Mouse (Mus musculus) forebrain, embryonic 14.5 days (tissue): ENCODE measurements around the gene Recql5. TPM values are rescaled to one million over a fixed set of nuclear protein-coding genes. Genes with fewer than 3 reads are reported as not detected.

Experiments used
- ATAC-seq: fragments of 200-750 bp; cut with Nextera tagmentation; 2 replicates; pipeline ENCODE4 v1.8.0; 2017; ENCODE audit warnings: mild to moderate bottlenecking, moderate library complexity
- DNase-seq: peaks from one replicate; pipeline ENCODE4 v3.0.0-alpha.2; 2015; ENCODE audit warnings: low spot score
- H3K27ac ChIP-seq: fragments of 300-500 bp; sonication (generic); 2 replicates; pipeline ENCODE4 v1.5.1; 2014; ENCODE audit warnings: low read depth, mild to moderate bottlenecking, control low read depth, low read length, moderate library complexity
- H3K27me3 ChIP-seq: fragments of 300-500 bp; sonication (generic); replicated peaks from 2 replicates; pipeline ENCODE4 v1.6.1; 2014; ENCODE audit warnings: low read length, control low read depth, mixed read lengths; ENCODE audit not compliant: control insufficient read depth, insufficient read depth
- H3K36me3 ChIP-seq: fragments of 300-500 bp; sonication (generic); 2 replicates; pipeline ENCODE4 v1.6.1; 2014; ENCODE audit warnings: low read length, control low read depth; ENCODE audit not compliant: control insufficient read depth, insufficient read depth
- H3K4me1 ChIP-seq: fragments of 300-500 bp; sonication (generic); 2 replicates; pipeline ENCODE4 v1.6.1; 2014; ENCODE audit warnings: antibody characterized with exemption, low read length, control low read depth; ENCODE audit not compliant: control insufficient read depth, insufficient read depth
- H3K4me2 ChIP-seq: fragments of 300-500 bp; sonication (generic); 2 replicates; pipeline ENCODE4 v1.6.1; 2014; ENCODE audit warnings: mild to moderate bottlenecking, control low read depth, low read length
- H3K4me3 ChIP-seq: fragments of 300-500 bp; sonication (generic); 2 replicates; pipeline ENCODE4 v1.5.1; 2014; ENCODE audit warnings: low read depth, low read length, control low read depth
- H3K9ac ChIP-seq: fragments of 300-500 bp; sonication (generic); 2 replicates; pipeline ENCODE4 v1.6.1; 2014; ENCODE audit warnings: mild to moderate bottlenecking, low read length, control low read depth, moderate library complexity
- H3K9me3 ChIP-seq: fragments of 300-500 bp; sonication (generic); replicated peaks from 2 replicates; pipeline ENCODE4 v1.6.1; 2016; ENCODE audit warnings: low read length, control low read depth, mixed read lengths; ENCODE audit not compliant: control insufficient read depth
- WGBS: fragments of 180-500 bp; shearing (Covaris S2); extraction: QIAGEN DNeasy Blood & Tissue Kit; methylation state at CpG from one replicate; pipeline ENCODE4 v1.1.7; 2014; 5-methylcytosine and 5-hydroxymethylcytosine counted together
- polyA plus RNA-seq: library from polyadenylated mRNA; unstranded; fragments of >200 nt; fragmentation: Nextera tagmentation; extraction: Ambion mirVana; gene quantifications from 2 replicates; pipeline ENCODE4 v1.2.1, GENCODE M21; 2014

Gene Recql5
- polyA plus RNA-seq = 16.5 and 20.4 TPM in 2 replicates

GRCm38 (mm10) chr11:115933108-115933746 is at the start of gene Recql5, which contains the start of gene Sap30bp:
Gene Recql5, minus strand, starts transcription at chr11:115933477.
Gene Sap30bp, plus strand, starts transcription at chr11:115933282.
- H3K4me3 ChIP-seq = peak within 1 kb of the TSS; percentile 91
- under 1% methylated on average over 28 of the region's 28 CpGs for WGBS
- peaks cover 29% of the 10 kb centered on the region for H3K36me3 ChIP-seq
- DNase-seq = peak; percentile 99
- H3K4me2 ChIP-seq = peak within 1 kb of the TSS; percentile 95
- peak within 1 kb of the TSS; percentile 81 for H3K9ac ChIP-seq
- H3K27me3 ChIP-seq = no peaks in the 10 kb centered on the region
- H3K27ac ChIP-seq = peak within 1 kb of the TSS; percentile 45; the same call in 1 of the 2 replicates
- H3K4me1 ChIP-seq = peaks cover 17% of the 10 kb centered on the region
- H3K9me3 ChIP-seq = no peaks in the 10 kb centered on the region
- peak; percentile 100 for ATAC-seq

GRCm38 (mm10) chr11:115982472-115982871 is 49.2 kb upstream of the Recql5 start:
- Histone ChIP-seq H3K4me3 (no peak overlapping the region), H3K4me2 (no peak overlapping the region), H3K9me3 (no peaks in the 10 kb centered on the region), H3K4me1 (no peaks in the 10 kb centered on the region), H3K27me3 (no peaks in the 10 kb centered on the region), H3K36me3 (no peaks in the 10 kb centered on the region), H3K9ac (no peak overlapping the region), H3K27ac (no peak overlapping the region)
- WGBS = 87% methylated on average over 15 of the region's 15 CpGs
- DNase-seq (no peak), ATAC-seq (no peak)

- WGBS = 27% methylated on average over 12 of the region's 12 CpGs
- peaks cover 24% of the 10 kb centered on the region for H3K27me3 ChIP-seq
Measured at GRCm38 (mm10) chr11:115975544-115975943, 42.3 kb upstream of the Recql5 start.

GRCm38 (mm10) chr11:115975083-115975420 is 41.8 kb upstream of the Recql5 start:
- H3K9me3 ChIP-seq = no peaks in the 10 kb centered on the region
- peak overlapping the region; percentile 35 for H3K4me3 ChIP-seq
- ATAC-seq = no peak
- peak overlapping the region; percentile 61 for H3K4me2 ChIP-seq
- H3K27ac ChIP-seq = no peak overlapping the region
- H3K36me3 ChIP-seq = no peaks in the 10 kb centered on the region
- peak; percentile 46 for DNase-seq
- peaks cover 24% of the 10 kb centered on the region for H3K27me3 ChIP-seq
- peak overlapping the region; percentile 57 for H3K9ac ChIP-seq
- WGBS = 2% methylated on average over 18 of the region's 18 CpGs
- H3K4me1 ChIP-seq = no peaks in the 10 kb centered on the region

More at GRCm38 (mm10) chr11:115975544-115975943, 42.3 kb upstream of the Recql5 start:
- no peaks in the 10 kb centered on the region for H3K9me3 ChIP-seq
- H3K9ac ChIP-seq = no peak overlapping the region
- H3K27ac ChIP-seq = no peak overlapping the region
- ATAC-seq = no peak
- no peaks in the 10 kb centered on the region for H3K4me1 ChIP-seq
- no peaks in the 10 kb centered on the region for H3K36me3 ChIP-seq
- no peak for DNase-seq
- H3K4me3 ChIP-seq = no peak overlapping the region
- H3K4me2 ChIP-seq = no peak overlapping the region

GRCm38 (mm10) chr11:115974309-115975082 is 41.2 kb upstream of the Recql5 start, which contains the start of gene Itgb4:
Gene Itgb4, plus strand, starts transcription at chr11:115974709.
- 9% methylated on average over 57 of the region's 58 CpGs for WGBS
- Histone ChIP-seq H3K27me3 (peaks cover 24% of the 10 kb centered on the region), H3K9me3 (no peaks in the 10 kb centered on the region), H3K9ac (peak within 1 kb of the TSS; percentile 57), H3K4me3 (peak within 1 kb of the TSS; percentile 35), H3K36me3 (no peaks in the 10 kb centered on the region), H3K4me2 (peak within 1 kb of the TSS; percentile 61), H3K4me1 (no peaks in the 10 kb centered on the region), H3K27ac (no peak within 1 kb of the TSS)
- 0 out of 2 replicates have a peak, but pooled peaks have one; percentile 23 for ATAC-seq
- no peak for DNase-seq

GRCm38 (mm10) chr11:115971016-115971415 is 37.7 kb upstream of the Recql5 start:
- Histone ChIP-seq H3K27ac (no peak overlapping the region), H3K4me3 (no peak overlapping the region), H3K27me3 (peaks cover 19% of the 10 kb centered on the region), H3K36me3 (peaks cover 11% of the 10 kb centered on the region), H3K9ac (no peak overlapping the region), H3K9me3 (no peaks in the 10 kb centered on the region), H3K4me1 (no peaks in the 10 kb centered on the region), H3K4me2 (no peak overlapping the region)
- ATAC-seq (no peak), DNase-seq (no peak)
- WGBS = 76% methylated on average over 6 of the region's 6 CpGs

- H3K4me2 ChIP-seq = no peak overlapping the region
- WGBS = 75% methylated on average over 15 of the region's 15 CpGs
- ATAC-seq = no peak
Measured at GRCm38 (mm10) chr11:115970006-115970673, 36.9 kb upstream of the Recql5 start.

GRCm38 (mm10) chr11:115968731-115969405 is 35.6 kb upstream of the Recql5 start:
- Histone ChIP-seq H3K4me3 (no peak overlapping the region), H3K9ac (no peak overlapping the region), H3K4me2 (no peak overlapping the region), H3K4me1 (no peaks in the 10 kb centered on the region), H3K36me3 (peaks cover 32% of the 10 kb centered on the region), H3K27me3 (peaks cover under 1% of the 10 kb centered on the region), H3K27ac (no peak overlapping the region), H3K9me3 (no peaks in the 10 kb centered on the region)
- ATAC-seq (no peak), DNase-seq (no peak)
- WGBS = 75% methylated on average over 5 of the region's 5 CpGs

More at GRCm38 (mm10) chr11:115970006-115970673, 36.9 kb upstream of the Recql5 start:
- peaks cover 13% of the 10 kb centered on the region for H3K27me3 ChIP-seq
- H3K4me3 ChIP-seq = no peak overlapping the region
- H3K27ac ChIP-seq = no peak overlapping the region
- H3K4me1 ChIP-seq = no peaks in the 10 kb centered on the region
- DNase-seq = no peak
- peaks cover 20% of the 10 kb centered on the region for H3K36me3 ChIP-seq
- no peaks in the 10 kb centered on the region for H3K9me3 ChIP-seq
- H3K9ac ChIP-seq = no peak overlapping the region
